Mouse (Mus musculus): ENCODE results near the gene Mesd.
A peak's percentile ranks its signal among the peaks of the same experiment; 100 is the strongest.

Gene Mesd

DNA sequence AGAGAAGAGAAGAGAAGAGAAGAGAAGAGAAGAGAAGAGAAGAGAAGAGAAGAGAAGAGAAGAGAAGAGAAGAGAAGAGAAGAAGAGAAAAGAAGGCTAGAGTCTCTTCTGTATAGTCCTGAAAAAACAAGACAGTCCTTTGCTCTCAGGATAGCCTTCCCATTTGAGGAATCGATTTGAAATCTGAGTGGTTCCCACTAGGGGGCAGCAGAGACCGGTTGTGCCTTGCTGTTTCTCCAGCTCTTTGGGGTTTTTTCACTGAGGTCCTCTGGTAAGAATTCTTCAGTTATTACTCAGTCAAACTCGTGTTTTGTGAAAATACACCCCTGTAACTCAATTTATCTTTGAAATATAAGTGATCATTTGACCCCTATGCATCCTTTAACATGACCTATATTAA lies 30.3 kb downstream of the Mesd start:
- DNase-seq = peak; percentile 46

GRCm38 (mm10) chr7:83920241-83920640 lies 36.0 kb downstream of the Mesd start:
- no peak for DNase-seq

GRCm38 (mm10) chr7:83921637-83922036 lies 37.4 kb downstream of the Mesd start:
- DNase-seq = no peak

DNA sequence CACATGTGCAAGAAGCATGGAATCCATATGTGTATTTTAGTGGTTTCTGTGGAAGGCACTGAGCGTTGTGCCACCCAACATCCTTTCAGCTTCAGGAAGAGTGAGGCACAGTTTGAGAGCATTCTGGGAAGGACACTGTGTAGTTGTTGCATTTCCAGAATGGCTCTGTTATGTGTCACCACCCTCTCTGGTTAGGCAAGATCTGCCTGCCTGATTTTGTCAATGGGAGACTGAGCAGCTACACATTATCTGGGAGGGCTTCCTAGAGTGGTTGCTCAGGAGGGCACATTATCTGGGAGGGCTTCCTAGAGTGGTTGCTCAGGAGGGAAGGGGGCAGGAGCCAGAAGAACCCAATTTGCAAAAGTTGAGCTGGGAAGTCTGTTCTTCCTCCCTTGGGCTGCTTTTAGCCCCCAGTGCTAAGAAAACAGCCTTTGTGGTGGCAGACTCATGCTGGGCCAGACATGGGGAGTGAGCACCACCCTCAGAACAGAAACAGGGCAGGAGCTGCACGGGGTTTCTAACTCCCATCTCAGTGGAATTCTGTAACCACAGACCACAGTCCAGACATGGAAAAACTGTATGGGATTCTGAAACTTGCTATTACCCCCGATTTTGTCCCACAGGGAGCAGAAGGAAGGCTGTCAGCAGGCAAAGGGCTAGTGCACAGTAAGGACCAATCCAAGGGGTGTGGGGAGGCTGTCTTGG lies 54.9 kb downstream of the Mesd start:
- DNase-seq = no peak

DNA sequence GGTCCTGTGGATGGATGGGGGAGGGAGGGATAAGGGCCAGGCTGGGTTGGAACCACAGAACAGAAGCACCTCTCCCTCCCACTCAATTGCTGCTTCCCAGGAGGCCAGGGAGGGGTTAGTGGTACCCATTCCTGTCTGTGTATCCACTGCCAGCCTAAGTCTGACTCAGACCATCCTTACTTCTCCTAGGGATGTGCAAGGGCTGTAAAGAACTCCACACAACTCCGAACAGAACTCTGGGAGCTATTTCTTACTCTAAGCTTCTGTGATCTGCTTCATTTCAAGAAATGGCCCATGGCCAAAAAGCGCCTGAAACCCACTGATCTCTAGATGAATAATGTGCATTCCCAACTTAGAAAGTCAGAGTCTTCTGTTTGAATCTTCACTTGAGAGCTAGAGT lies 55.9 kb downstream of the Mesd start:
- no peak for DNase-seq

DNA sequence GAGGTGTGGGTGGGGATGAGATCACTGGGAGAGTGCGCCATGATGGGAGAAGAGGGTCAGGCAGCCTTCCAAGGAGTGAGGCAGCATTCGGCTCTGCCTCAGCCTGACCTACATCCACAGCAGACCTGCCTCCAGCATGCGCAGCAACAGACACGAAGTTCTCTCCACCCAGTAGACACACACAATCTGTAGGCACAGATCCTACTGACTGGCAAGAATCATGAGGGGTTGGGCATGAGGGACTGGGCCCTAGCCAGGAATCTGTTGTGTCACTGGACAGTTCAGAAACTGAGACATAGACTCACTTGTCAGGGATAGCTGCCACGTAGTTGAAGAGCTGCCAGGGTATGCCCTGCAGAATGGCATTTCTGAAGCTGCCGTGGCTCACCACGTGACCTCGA lies 57.4 kb downstream of the Mesd start:
- DNase-seq = no peak

- no peak for DNase-seq
Observed at GRCm38 (mm10) chr7:83948743-83949142, 64.5 kb downstream of the Mesd start.

DNA sequence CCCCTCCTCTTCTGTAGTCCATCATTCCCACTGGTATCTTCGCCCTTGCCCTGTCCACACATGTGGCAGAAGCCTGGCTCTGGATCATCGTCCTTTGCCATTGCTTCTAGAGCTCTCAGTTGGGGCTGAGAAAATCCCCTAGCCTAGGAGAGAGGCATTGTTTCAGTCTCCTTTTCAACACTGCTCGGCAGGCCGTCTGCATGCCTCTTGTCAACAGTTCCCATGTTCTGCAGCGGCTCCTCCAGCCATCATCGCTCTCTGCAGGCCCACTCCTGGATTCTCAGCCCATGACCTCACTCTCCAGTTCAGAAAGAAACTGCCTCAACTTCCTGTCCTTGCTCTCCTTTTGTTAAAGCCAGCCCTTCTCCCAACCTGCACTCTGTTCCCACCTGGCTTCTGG lies 65.4 kb downstream of the Mesd start:
- no peak for DNase-seq

Data from kidney, adult 11 months (tissue).